Mouse (Mus musculus): ENCODE measurements around the gene Olfr750. TPM values are rescaled to one million over a fixed set of nuclear protein-coding genes. Genes with fewer than 3 reads are reported as not detected.
A peak's percentile ranks its signal among the peaks of the same experiment; 100 is the strongest.

The Olfr750 gene
- polyA plus RNA-seq, 1 experiment from 2014 or later: not detected

GRCm38 (mm10) chr14:51085086-51085485, 10.9 kb upstream of the Olfr750 start:
- H3K9ac ChIP-seq (replicated peaks; ENCODE audit: low read depth, low read length): no peak overlapping the region
- ATAC-seq (ENCODE audit: insufficient number of reproducible peaks, insufficient read depth, low FRiP score, low read depth): no peak
- H3K4me1 ChIP-seq (ENCODE audit: control insufficient read depth, insufficient read depth, low read length): no peaks in the 10 kb centered on the region
- no peaks in the 10 kb centered on the region for H3K36me3 ChIP-seq (ENCODE audit: control insufficient read depth, insufficient read depth, low read length)
- no peak overlapping the region for H3K4me3 ChIP-seq (ENCODE audit: low read depth, low read length)
- no peaks in the 10 kb centered on the region for H3K9me3 ChIP-seq (ENCODE audit: control insufficient read depth, low read depth, low read length)
- no peaks in the 10 kb centered on the region for H3K27me3 ChIP-seq (ENCODE audit: control insufficient read depth, insufficient read depth, low read length)
- WGBS: 82% methylated on average over 2 of the region's 2 CpGs
- H3K4me2 ChIP-seq (replicated peaks; ENCODE audit: low read depth, low read length): no peak overlapping the region
- no peak overlapping the region for H3K27ac ChIP-seq (ENCODE audit: low read length)

GRCm38 (mm10) chr14:51083805-51084204, 9.6 kb upstream of the Olfr750 start:
- H3K36me3 ChIP-seq (ENCODE audit: control insufficient read depth, insufficient read depth, low read length): no peaks in the 10 kb centered on the region
- no peaks in the 10 kb centered on the region for H3K27me3 ChIP-seq (ENCODE audit: control insufficient read depth, insufficient read depth, low read length)
- no peak for ATAC-seq (ENCODE audit: insufficient number of reproducible peaks, insufficient read depth, low FRiP score, low read depth)
- no peak overlapping the region for H3K27ac ChIP-seq (ENCODE audit: low read length)
- no peak overlapping the region for H3K9ac ChIP-seq (replicated peaks; ENCODE audit: low read depth, low read length)
- peak overlapping the region; percentile 76 for H3K4me2 ChIP-seq (replicated peaks; ENCODE audit: low read depth, low read length)
- no peaks in the 10 kb centered on the region for H3K4me1 ChIP-seq (ENCODE audit: control insufficient read depth, insufficient read depth, low read length)
- peak overlapping the region; percentile 47 for H3K4me3 ChIP-seq (ENCODE audit: low read depth, low read length)
- WGBS: 12% methylated on average over 7 of the region's 7 CpGs
- no peaks in the 10 kb centered on the region for H3K9me3 ChIP-seq (ENCODE audit: control insufficient read depth, low read depth, low read length)

DNA sequence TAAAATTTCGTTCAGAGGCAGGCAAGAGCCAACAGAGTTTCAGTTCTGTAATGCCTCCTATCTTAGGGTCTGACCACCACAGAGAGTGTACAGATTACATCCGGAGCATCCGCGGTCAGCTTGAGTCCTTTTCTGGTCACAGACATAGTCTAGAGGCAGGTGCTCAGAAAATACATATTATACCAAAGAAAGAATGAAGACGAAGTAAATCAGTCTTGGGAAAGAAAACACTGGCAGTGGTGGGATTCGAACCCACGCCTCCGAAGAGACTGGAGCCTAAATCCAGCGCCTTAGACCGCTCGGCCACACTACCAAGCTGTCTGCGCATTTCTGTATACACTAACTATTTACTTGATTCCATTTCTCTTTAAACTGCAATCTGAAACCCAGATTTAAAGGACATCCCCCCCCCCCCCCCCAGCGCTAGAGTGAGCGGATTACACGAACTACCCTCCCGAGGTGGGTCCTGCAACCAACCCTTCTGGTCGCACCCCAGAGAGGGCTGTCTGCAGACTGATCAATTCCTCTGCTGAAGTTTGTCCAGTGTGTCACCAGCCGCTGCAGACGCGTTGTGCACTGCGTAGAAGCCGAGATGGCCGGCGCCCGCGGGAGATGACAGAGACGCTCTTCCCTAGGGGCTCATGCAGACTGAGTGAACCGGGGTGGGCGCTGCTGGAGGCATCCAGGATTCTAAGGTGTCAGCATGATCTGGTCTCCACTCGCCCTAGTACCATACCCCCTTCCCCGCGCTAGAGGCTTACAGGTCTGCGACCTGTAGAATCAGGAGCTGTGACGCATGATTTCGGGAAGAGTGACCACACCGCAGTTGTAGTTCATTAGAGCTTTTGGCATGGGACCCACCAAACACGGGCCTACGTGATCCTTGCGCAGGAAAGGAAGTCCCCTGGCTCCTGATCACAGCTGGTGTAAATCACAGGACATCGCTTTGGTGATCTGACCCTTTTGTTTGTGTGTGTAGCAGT, 8.7 kb upstream of the Olfr750 start:
- no peaks in the 10 kb centered on the region for H3K36me3 ChIP-seq (ENCODE audit: control insufficient read depth, insufficient read depth, low read length)
- no peaks in the 10 kb centered on the region for H3K9me3 ChIP-seq (ENCODE audit: control insufficient read depth, low read depth, low read length)
- H3K4me3 ChIP-seq (ENCODE audit: low read depth, low read length): peak overlapping the region; percentile 47
- no peaks in the 10 kb centered on the region for H3K4me1 ChIP-seq (ENCODE audit: control insufficient read depth, insufficient read depth, low read length)
- no peak overlapping the region for H3K27ac ChIP-seq (ENCODE audit: low read length)
- ATAC-seq (ENCODE audit: insufficient number of reproducible peaks, insufficient read depth, low FRiP score, low read depth): peak; percentile 47; the same call in 1 of the 2 replicates
- H3K4me2 ChIP-seq (replicated peaks; ENCODE audit: low read depth, low read length): peak overlapping the region; percentile 76
- no peaks in the 10 kb centered on the region for H3K27me3 ChIP-seq (ENCODE audit: control insufficient read depth, insufficient read depth, low read length)
- H3K9ac ChIP-seq (replicated peaks; ENCODE audit: low read depth, low read length): peak overlapping the region; percentile 50; the same call in 1 of the 2 replicates
- WGBS: 3% methylated on average over 40 of the region's 40 CpGs

GRCm38 (mm10) chr14:51081035-51081434, 6.8 kb upstream of the Olfr750 start:
- WGBS: 93% methylated on average over 2 of the region's 2 CpGs
- Histone ChIP-seq H3K27ac (ENCODE audit: low read length) (no peak overlapping the region), H3K4me2 (replicated peaks; ENCODE audit: low read depth, low read length) (no peak overlapping the region), H3K4me3 (ENCODE audit: low read depth, low read length) (no peak overlapping the region), H3K9me3 (ENCODE audit: control insufficient read depth, low read depth, low read length) (no peaks in the 10 kb centered on the region), H3K27me3 (ENCODE audit: control insufficient read depth, insufficient read depth, low read length) (no peaks in the 10 kb centered on the region), H3K36me3 (ENCODE audit: control insufficient read depth, insufficient read depth, low read length) (no peaks in the 10 kb centered on the region), H3K9ac (replicated peaks; ENCODE audit: low read depth, low read length) (no peak overlapping the region), H3K4me1 (ENCODE audit: control insufficient read depth, insufficient read depth, low read length) (no peaks in the 10 kb centered on the region)
- ATAC-seq (ENCODE audit: insufficient number of reproducible peaks, insufficient read depth, low FRiP score, low read depth): no peak

DNA sequence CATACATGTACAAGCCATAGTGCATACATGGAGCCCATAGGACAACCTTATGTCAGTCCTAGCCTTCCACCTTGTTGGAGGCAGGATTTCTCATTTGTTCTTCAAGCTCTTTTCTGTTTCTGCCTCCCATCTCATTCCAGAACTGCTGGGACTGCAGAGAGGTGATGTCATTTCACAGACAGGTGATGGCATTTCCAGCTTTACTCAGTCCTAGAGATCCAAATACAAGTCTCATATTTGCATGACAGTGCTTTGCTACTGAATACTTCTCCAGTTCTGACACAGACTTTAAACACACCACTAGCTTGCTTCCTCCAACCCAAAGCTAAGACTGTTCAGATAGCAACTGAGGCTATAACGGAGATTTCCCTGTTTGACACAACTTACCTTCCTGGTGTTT, 4.9 kb upstream of the Olfr750 start:
- WGBS: 91% methylated on average over 1 of the region's 1 CpGs
- ATAC-seq (ENCODE audit: insufficient number of reproducible peaks, insufficient read depth, low FRiP score, low read depth): no peak
- H3K9me3 ChIP-seq (ENCODE audit: control insufficient read depth, low read depth, low read length): no peaks in the 10 kb centered on the region

DNA sequence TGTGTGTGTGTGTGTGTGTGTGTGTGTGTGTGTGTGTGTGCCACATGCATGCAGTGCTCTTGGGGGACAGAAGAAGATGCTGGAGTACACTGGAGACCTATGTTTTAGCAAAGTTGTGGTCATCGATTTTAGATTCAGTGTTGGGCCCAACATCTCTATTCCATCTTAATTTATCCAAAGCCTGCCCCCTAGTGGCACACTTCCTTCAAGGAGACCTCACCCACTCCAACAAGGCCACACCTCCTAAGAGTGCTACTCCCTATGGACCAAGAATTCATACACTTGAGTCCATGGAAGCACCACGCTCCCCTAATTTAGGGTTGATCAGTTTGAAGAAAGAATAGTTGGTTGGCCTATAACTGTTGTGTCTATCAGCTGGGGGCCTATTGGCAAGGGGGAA, 4.6 kb downstream of the Olfr750 start:
- ATAC-seq (ENCODE audit: insufficient number of reproducible peaks, insufficient read depth, low FRiP score, low read depth): no peak
- no peaks in the 10 kb centered on the region for H3K36me3 ChIP-seq (ENCODE audit: control insufficient read depth, insufficient read depth, low read length)
- H3K27me3 ChIP-seq (ENCODE audit: control insufficient read depth, insufficient read depth, low read length): no peaks in the 10 kb centered on the region
- H3K4me2 ChIP-seq (replicated peaks; ENCODE audit: low read depth, low read length): no peak overlapping the region
- H3K9me3 ChIP-seq (ENCODE audit: control insufficient read depth, low read depth, low read length): no peaks in the 10 kb centered on the region
- no peaks in the 10 kb centered on the region for H3K4me1 ChIP-seq (ENCODE audit: control insufficient read depth, insufficient read depth, low read length)
- H3K4me3 ChIP-seq (ENCODE audit: low read depth, low read length): no peak overlapping the region
- no peak overlapping the region for H3K9ac ChIP-seq (replicated peaks; ENCODE audit: low read depth, low read length)
- 92% methylated on average over 2 of the region's 2 CpGs for WGBS
- H3K27ac ChIP-seq (ENCODE audit: low read length): no peak overlapping the region

More for the DNA sequence above, 4.9 kb upstream of the Olfr750 start:
- Histone ChIP-seq H3K4me3 (ENCODE audit: low read depth, low read length) (no peak overlapping the region), H3K4me2 (replicated peaks; ENCODE audit: low read depth, low read length) (no peak overlapping the region), H3K27me3 (ENCODE audit: control insufficient read depth, insufficient read depth, low read length) (no peaks in the 10 kb centered on the region), H3K27ac (ENCODE audit: low read length) (no peak overlapping the region), H3K4me1 (ENCODE audit: control insufficient read depth, insufficient read depth, low read length) (no peaks in the 10 kb centered on the region), H3K36me3 (ENCODE audit: control insufficient read depth, insufficient read depth, low read length) (no peaks in the 10 kb centered on the region), H3K9ac (replicated peaks; ENCODE audit: low read depth, low read length) (no peak overlapping the region)

- Histone ChIP-seq H3K27me3 (ENCODE audit: control insufficient read depth, insufficient read depth, low read length) (no peaks in the 10 kb centered on the region), H3K4me1 (ENCODE audit: control insufficient read depth, insufficient read depth, low read length) (no peaks in the 10 kb centered on the region), H3K27ac (ENCODE audit: low read length) (no peak overlapping the region), H3K9me3 (ENCODE audit: control insufficient read depth, low read depth, low read length) (no peaks in the 10 kb centered on the region), H3K36me3 (ENCODE audit: control insufficient read depth, insufficient read depth, low read length) (no peaks in the 10 kb centered on the region), H3K4me3 (ENCODE audit: low read depth, low read length) (no peak overlapping the region), H3K4me2 (replicated peaks; ENCODE audit: low read depth, low read length) (no peak overlapping the region), H3K9ac (replicated peaks; ENCODE audit: low read depth, low read length) (no peak overlapping the region)
- 51% methylated on average over 5 of the region's 5 CpGs for WGBS
- no peak for ATAC-seq (ENCODE audit: insufficient number of reproducible peaks, insufficient read depth, low FRiP score, low read depth)
Measured at GRCm38 (mm10) chr14:51068956-51069355, 5.3 kb downstream of the Olfr750 start.

GRCm38 (mm10) chr14:51060761-51061160, 13.5 kb downstream of the Olfr750 start:
- no peak overlapping the region for H3K9ac ChIP-seq (replicated peaks; ENCODE audit: low read depth, low read length)
- WGBS: 91% methylated on average over 5 of the region's 5 CpGs
- no peak overlapping the region for H3K27ac ChIP-seq (ENCODE audit: low read length)
- no peak for ATAC-seq (ENCODE audit: insufficient number of reproducible peaks, insufficient read depth, low FRiP score, low read depth)
- no peaks in the 10 kb centered on the region for H3K4me1 ChIP-seq (ENCODE audit: control insufficient read depth, insufficient read depth, low read length)
- H3K9me3 ChIP-seq (ENCODE audit: control insufficient read depth, low read depth, low read length): no peaks in the 10 kb centered on the region
- H3K4me2 ChIP-seq (replicated peaks; ENCODE audit: low read depth, low read length): no peak overlapping the region
- H3K36me3 ChIP-seq (ENCODE audit: control insufficient read depth, insufficient read depth, low read length): no peaks in the 10 kb centered on the region
- H3K27me3 ChIP-seq (ENCODE audit: control insufficient read depth, insufficient read depth, low read length): no peaks in the 10 kb centered on the region
- H3K4me3 ChIP-seq (ENCODE audit: low read depth, low read length): no peak overlapping the region

Measured in stomach, embryonic 14.5 days (tissue).